Mouse (Mus musculus): ENCODE results near the gene Sppl2b.
A peak's percentile ranks its signal among the peaks of the same experiment; 100 is the strongest.
"Not testable (repeated sequence)": the region's sequence is repeated elsewhere in the genome, so short reads cannot be mapped to it uniquely, and the experiment has no call there.

Gene Sppl2b

DNA sequence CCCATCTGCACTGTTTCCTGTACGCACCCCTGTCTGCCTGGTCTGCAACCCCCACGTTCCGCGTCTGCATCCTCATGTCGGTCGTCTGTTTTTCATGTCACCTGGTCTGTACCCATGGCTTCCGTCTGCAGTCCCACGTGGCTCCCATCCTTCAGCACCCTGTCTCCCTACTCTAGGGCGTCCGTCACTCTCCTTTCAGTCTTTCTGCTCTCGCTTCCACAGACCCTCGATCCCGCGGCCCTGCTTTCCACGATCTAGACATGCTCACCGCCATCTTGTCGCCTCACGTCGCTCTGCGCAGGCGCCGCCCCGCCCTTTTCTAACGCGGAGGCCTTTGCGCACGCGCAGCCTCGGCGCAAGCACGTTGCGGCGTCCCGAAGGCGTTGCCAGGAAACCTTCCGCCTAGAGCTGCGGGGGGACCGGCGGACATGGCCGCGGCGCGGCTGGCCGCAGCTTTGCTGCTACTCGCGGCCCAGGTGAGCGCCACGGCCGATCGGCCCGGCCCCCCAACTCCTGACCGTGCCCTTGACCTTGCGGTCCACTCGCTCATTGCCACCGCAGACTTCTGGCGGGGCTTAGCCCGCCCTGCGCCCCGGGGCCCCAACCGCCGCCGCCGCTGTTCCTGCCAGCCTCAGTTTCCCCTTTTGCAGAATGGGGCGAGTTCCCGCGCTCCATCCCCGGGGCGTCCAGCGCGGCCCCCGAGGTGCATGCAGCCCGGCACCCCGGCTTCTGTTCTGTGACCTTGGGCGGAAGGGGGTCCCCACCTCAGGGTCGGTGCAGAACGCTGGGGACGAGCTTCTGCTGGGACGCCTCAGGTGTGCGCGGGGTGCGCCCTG lies at the start of gene Sppl2b, which contains the start of gene Lsm7:
TSS of gene Sppl2b (plus strand) at position 363 of the 836 bp plus-strand sequence.
TSS of gene Lsm7 (minus strand) at position 297 of the 836 bp plus-strand sequence.
- DNase-seq (ENCODE audit: low spot score in 2 of 2), result peak; percentile 92 to 95

DNA sequence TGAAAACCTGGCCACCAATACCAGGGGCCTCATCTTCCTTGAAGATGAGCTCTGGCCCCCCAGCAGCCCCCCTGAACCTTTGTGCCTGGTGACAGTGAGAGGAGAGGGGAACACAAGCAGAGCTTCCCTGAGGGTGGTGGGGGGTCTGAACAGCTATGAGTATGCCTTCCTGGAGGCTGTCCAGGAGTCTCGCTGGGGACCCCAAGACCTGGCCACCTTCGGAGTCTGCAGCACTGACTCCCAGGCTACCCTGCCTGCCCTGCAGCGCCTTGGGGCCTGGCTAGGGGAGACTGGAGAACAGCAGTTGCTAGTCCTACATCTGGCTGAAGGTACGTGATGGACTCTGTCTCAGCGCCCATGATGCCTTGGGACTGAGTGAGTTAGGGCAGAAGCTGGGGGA lies 49.8 kb upstream of the Sppl2b start:
- peak in 1 of 2 experiments; percentile 29 for DNase-seq (ENCODE audit: low spot score in 2 of 2)

DNA sequence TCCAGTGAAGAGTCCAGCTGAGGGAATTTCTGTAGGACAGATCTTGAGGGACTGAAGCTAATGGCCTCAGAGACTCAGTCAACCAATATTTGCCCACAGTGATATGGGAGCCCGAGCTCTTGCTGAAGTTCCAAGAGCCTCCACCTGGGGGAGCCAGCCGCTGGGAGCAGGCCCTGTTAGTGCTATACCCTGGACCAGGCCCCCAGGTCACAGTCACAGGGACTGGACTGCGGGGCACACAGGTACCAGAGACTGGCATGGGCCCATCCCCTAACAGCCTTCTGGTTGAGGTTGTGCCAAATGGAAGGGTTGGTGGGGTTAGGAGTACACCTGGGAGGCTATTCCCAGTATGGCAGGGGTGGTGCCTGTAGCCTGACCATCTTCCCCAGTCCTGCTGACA lies 49.1 kb upstream of the Sppl2b start:
- DNase-seq (ENCODE audit: low spot score in 2 of 2), result peak; percentile 67 to 68

DNA sequence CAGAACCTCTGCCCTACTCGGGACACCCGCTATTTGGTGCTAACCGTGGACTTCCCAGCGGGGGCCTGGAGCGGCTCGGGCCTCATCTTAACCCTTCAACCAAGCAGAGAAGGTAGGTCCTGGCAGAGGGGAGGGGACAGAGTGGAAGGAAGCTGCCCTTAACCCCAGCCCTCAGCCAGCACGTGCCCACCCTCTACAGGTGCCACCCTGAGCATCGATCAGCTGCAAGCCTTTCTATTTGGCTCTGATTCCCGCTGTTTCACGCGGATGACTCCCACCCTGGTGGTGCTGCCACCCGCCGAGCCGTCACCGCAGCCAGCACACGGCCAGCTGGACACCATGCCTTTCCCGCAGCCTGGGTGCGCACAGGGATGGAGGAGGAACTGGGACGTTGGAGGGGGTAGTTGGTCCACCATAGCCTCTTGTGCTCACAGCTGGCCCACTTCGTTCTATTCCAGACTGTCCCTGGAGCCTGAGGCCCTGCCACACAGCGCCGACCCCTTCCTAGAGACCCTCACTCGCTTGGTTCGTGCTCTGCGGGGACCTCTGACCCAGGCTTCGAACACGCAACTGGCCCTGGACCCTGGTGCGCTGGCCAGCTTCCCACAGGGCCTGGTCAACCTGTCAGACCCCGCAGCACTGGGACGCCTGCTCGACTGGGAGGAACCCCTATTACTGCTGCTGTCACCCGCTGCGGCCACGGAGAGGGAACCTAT lies 48.6 kb upstream of the Sppl2b start:
- DNase-seq (ENCODE audit: low spot score in 2 of 2), result no peak

DNA sequence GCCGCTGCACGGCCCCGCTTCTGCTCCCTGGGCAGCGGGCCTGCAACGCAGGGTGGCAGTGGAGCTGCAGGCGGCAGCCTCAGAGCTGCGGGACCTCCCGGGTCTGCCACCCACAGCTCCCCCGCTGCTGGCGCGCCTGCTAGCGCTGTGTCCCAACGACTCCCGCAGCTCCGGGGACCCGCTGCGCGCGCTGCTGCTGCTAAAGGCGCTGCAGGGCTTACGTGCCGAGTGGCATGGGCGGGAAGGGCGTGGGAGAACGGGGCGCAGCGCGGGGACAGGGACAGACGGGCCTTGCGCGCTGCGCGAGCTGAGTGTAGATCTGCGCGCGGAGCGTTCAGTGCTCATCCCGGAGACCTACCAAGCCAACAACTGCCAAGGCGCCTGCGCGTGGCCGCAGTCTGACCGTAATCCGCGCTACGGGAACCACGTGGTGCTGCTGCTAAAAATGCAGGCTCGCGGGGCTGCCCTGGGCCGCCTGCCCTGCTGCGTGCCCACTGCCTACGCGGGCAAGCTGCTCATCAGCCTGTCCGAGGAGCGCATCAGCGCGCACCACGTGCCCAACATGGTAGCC lies 47.9 kb upstream of the Sppl2b start:
- peak; percentile 83 to 87 for DNase-seq (ENCODE audit: low spot score in 2 of 2)

DNA sequence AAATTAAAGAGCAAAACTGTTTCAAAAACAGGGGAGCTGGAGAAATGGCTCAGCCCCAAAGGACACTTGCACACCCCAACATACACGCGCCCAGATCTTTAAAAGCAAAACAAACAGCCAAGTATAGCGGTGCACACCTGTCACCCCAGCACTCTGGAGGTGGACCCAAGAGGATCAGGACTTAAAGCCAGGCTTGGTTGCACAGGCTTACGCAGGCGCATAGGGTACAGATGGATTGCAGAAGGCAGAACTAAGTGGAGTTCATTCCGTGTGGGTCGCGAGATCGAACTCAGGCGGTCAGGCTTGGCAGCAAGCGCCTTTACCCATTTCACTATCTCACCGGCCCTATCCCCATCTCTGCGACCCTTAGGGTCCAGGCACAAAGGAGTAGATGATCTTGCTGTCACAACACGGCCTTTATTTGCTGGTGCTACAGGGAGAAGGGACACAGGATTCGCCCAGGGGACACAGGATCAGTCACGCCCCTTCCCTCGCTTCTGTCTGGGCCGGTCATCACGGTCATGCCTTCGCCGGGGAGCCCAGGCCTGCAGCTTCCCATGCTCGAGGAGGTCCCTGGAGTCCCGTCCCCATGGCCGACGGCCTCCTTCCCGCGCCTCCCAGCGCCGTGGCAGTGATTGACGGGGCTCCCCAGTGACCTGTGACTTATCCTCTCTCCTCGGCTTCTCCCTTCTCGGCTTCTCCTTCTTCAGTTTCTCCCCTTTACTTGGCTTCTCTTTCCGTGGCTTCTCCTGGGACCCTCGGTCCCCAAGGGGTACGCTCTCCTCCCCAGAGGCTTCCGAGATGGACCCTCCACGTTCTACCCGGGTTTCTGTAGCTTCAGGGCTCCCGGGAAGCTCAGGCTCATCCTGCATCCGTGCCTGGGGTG lies 46.7 kb upstream of the Sppl2b start:
- DNase-seq (ENCODE audit: low spot score in 2 of 2), result peak in 1 of 2 experiments; percentile 10

DNA sequence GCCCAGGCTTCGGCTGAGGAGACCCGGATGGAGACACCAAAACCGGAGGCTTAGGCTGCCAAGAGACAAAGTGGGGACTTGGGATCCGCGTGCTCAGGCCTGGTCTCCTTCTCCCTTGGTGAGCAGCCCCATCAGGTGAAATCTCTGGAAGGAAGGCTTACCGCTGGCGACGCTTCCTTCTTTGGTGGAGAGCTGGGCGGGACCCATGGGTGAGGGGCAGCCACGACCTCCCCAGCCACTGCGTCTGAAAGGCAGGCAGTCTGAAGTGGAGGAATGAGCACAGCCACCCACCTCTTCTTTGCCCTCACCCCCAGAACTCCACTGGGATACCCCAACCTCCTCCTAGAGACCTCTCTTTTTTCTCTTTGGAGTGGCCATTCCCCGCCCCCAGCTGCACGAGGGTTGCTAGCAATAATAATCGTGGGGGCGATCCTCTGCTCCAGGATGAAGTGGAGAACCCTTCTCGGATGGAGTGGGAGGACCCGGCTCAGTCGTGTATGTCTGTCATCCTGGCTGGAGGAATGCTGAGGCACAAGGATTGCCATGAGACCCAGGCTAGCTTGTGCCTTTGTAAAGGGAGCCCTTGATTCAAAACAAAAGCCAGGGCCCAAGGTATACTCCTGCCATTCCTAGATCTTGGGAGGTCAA lies 46.0 kb upstream of the Sppl2b start:
- peak in 1 of 2 experiments; percentile 13 for DNase-seq (ENCODE audit: low spot score in 2 of 2)

DNA sequence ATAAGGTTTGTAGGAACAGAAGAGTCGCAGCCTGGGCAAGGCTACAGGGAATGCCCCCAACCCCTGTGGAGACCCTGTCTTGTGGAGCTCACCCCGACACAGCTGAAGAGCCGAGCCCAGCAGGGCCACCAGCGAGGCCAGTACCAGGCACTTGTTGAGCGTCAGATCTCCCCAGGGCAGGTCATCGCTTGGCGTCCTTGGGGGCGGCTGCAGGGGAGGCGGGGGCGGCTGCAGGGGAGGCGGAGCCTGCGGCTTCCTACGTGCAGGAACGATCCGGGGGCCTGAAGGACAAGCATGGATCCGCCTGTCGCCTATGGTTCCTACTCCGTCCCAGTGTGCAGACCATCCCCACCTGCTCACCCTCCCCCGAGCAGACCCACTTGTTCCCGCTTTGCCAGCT lies 45.0 kb upstream of the Sppl2b start:
- peak in 1 of 2 experiments; percentile 8 for DNase-seq (ENCODE audit: low spot score in 2 of 2)

DNA sequence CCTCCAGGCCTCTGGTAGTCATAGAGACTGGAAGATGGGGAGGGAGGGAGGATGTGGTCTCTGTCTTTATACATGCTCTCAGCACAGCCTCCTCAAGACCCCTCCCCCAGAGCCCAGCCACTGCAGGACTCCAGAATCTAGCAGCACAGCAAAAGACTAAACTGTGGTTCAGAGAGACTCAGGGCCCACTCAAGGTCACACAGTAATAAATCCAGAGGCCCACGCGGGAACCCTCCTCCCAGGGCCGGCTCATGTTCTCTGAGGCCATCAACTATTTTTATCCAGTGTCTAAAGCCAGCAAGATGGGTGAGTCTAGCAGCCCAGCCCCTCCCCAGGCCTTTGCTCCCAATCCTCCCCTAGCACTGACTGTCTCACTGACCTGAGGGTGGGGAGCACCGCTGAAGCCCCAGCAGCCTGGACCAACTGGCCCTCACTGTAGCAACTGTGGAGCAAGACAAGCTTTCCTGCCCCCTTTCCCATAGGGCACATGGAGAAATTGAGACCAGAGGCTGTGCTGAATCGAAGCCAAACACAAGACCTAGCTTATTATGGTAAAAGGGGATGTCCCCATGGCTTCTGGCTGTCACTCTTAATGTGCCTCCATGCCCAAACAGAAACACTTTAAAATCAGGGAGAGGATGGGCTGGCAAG lies 42.6 kb upstream of the Sppl2b start:
- DNase-seq (ENCODE audit: low spot score in 2 of 2), result no peak

DNA sequence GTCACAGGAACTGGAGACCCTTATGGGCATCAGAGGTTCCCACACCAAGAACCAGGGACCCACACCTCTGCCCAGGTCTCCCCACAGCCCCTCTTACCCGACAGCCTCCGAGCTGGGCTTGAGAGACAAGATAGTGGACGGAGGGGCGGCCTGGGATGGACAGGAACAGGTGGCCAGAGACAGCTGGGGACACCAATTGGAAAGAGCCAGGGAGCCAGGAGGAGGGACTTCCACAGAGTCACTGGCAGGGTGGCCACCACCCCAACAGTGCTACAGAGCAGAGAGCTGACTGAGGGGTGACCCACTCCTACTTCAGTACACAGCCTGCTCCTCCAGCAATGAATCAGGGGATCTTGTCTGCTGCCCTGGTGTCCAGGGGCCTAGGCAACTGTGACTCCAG lies 41.7 kb upstream of the Sppl2b start, which contains the start of gene Jsrp1:
TSS of gene Jsrp1 (minus strand) at position 133 of the 400 bp plus-strand sequence.
- DNase-seq (ENCODE audit: low spot score in 2 of 2), result no peak

DNA sequence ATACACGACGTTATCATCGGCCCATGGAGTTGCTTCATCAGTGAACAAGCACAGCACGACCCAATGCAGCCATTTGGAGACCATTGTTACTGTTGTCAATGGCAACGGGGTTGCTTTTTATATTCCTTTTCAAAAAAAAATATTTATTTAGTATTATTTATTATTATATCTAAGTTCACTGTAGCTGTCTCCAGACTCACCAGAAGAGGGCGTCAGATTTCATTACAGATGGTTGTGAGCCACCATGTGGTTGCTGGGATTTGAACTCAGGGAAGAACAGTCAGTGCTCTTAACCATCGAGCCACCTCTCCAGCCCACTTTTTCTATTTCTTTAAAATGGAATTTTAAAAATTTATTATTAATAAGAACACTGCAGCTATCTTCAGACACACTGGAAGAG lies 40.3 kb upstream of the Sppl2b start:
- no peak for DNase-seq (ENCODE audit: low spot score in 2 of 2)

DNA sequence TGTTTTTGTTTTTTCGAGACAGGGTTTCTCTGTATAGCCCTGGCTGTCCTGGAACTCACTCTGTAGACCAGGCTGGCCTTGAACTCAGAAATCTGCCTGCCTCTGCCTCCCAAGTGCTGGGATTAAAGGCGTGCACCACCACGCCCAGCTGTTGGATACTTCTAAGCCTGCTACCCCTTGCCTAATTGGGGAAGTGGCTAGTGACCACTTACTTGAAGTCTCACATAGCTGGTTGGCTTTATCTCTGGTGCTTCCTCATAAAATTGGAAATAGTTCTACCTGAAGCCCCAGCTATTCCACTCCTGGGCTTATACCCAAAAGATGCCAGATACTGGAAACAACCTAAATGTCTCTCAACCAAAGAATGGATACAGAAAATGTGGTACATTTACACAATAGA lies 38.8 kb upstream of the Sppl2b start:
- not testable (repeated sequence) for DNase-seq (ENCODE audit: low spot score in 2 of 2)

DNA sequence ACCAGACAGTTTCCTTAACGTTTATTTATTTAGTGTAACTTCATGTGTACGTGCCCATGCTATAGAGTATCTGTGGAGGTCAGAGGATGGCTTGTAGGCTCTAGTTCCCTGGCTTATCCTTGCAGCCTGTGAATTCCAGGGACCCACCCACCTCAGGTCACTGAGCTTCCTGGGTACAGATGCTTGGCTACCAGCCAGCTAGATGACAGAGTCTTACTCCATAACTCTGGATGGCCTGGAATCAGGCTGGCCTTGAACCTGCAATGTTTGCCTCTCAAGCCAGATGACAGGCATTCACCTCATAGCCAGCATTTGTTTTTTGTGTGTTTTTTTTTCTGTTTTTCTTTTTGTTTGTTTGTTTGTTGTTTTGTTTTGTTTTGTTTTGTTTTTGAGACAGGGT lies 37.9 kb upstream of the Sppl2b start:
- no peak for DNase-seq (ENCODE audit: low spot score in 2 of 2)

DNA sequence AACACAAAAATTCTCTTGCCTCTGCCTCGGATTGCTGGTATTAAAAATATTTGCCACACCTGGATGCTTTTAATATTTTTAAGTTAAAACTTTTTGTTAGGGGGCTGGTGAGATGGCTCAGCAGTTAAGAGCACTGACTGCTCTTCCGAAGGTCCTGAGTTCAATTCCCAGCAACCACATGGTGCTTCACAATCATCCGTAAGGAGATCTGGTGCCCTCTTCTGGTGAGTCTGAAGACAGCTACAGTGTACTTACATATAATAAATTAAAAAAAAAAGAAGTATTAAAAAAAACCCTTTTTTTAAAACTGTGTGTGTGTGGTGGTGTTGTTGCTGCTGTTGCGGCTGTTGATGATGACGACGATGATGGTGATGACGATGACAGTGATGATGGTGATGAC lies 37.1 kb upstream of the Sppl2b start:
- not testable (repeated sequence) for DNase-seq (ENCODE audit: low spot score in 2 of 2)

DNA sequence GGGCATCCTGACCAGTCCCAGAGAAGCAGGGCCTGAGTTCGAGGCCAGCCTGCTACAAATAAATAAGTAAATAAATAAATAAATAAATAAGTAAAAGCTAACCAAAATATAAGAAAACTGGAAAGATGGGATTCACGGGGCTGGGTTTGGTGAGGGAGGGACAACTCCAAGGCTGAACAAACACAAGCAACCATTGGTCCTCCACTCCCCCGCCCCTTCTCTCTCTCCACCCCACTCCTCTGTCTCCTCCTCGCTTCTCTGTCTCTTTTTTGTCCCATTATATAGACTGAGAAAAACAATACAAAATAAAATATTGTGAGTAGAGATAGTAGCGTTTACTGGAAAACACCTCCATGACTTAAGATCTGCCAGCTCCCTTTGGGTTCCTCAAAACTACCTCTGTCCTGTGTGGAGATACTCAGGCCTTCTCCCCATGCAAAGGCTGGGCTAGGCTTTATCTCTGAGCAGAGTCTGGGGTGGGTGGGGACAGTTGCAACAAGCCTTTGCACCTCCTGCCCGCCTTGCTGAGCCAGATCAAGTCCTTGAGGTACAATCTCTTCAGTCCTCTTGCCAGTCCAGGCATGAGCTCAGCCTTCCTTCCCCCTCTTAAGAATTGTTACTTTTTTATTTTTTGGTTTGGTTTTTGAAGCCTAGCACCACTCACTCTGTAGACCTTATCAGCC lies 36.3 kb upstream of the Sppl2b start:
- DNase-seq (ENCODE audit: low spot score in 2 of 2), result no peak

DNA sequence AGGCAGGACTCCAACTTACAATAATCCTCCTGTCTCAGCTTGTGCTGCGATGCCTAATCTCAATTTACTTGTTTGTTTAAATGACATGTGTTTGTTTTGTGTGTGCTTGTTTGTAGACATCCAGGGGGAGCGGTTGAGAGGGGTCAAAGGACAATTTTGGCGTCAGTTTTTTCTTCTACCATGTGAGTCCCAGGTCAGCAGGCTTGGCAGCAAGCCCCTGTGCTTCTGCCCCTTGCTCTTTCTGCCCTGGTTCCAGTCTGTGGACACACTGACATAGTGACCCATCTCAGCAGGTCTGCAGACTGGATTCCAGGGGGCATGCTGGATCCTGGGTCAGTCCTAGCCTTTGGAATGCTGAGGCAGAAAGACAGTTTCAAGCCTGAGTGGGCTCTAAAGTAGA lies 35.7 kb upstream of the Sppl2b start:
- no peak for DNase-seq (ENCODE audit: low spot score in 2 of 2)

DNA sequence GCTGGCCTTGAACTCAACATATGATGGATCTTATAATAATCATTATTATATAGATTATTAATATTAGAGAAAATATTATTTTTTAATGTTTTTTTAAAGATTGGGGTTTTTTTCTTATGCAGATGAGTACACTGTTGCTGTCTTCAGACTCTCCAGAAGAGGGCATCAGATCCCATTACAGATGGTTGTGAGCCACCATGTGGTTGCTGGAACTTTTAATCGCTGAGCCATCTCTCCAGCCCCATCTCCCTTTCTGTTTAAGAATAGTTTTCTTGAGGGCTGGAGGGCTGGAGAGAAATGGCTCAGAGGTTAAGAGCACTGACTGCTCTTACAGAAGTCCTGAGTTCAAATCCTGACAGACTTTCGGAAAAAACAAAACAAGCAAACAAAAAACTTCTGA lies 33.1 kb upstream of the Sppl2b start:
- no peak for DNase-seq (ENCODE audit: low spot score in 2 of 2)

DNA sequence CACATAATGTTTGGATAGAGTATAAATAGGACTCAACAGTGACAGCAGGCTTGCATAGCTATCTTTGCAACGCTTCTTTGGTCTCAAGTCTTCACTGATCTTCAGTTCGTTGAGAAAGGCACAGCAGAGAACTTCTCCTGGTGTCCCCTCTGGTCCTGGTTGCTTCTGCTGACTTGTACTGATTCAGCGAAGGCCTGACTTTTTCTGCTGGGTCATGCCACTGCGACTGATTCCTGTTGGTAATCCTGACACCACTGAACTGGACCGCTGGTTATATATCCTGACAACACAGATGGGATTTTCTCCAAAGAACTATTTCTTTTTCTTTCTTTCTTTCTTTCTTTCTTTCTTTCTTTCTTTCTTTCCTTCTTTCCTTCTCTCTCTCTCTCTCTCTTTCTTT lies 32.5 kb upstream of the Sppl2b start:
- no peak for DNase-seq (ENCODE audit: low spot score in 2 of 2)

DNA sequence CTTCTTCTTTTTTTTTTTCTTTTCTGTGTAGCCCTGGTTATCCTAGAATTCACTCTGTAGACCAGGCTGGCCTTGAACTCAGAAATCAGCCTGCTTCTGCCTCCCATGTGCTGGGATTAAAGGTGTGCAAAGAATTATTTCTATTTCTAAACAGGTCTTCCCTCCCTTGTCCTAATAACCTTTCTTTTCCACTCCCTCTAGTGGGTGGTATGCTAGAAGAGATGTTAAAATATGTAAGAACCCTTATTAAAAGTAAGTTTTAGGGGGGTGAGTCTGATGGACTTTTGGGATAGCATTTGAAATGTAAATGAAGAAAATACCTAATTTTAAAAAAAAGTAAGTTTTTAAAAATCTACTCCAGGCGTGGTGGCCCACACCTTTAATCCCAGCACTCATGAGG lies 31.8 kb upstream of the Sppl2b start:
- no peak for DNase-seq (ENCODE audit: low spot score in 2 of 2)
